Mouse (Mus musculus) G1E (cell line): ENCODE data around the gene Snx29.

Experiments
- CTCF ChIP-seq: IDR thresholded peaks from 2 replicates; pipeline ENCODE4 v1.5.1; 2012; ENCODE audit warnings: low read depth, low read length, inconsistent platforms, mixed read lengths
- GATA1 ChIP-seq: IDR thresholded peaks from 2 replicates; pipeline ENCODE4 v1.6.1; 2012; ENCODE audit warnings: borderline replicate concordance, low read length, inconsistent platforms, mixed read lengths
- GATA2 ChIP-seq: IDR thresholded peaks from 2 replicates; pipeline ENCODE4 v1.6.1; 2012; ENCODE audit warnings: low read depth, low read length, inconsistent platforms, borderline replicate concordance
- POLR2AphosphoS5 ChIP-seq: IDR thresholded peaks from 2 replicates; pipeline ENCODE4 v1.6.1; 2012; ENCODE audit warnings: low read depth, low read length, inconsistent platforms; ENCODE audit not compliant: insufficient replicate concordance
- TAL1 ChIP-seq: conservative IDR thresholded peaks from 2 replicates; pipeline ENCODE4 v1.6.1; 2012; ENCODE audit warnings: low read depth, low read length, inconsistent platforms, mixed read lengths

- TF ChIP-seq CTCF (no peak), GATA1 (no peak), TAL1 (no peak), POLR2AphosphoS5 (no peak), GATA2 (no peak)
These were observed 463.1 kb downstream of the Snx29 start for GRCm38 (mm10) chr16:11785806-11786205.
